Mouse (Mus musculus): ENCODE measurements around the gene Ggct. TPM values are rescaled to one million over a fixed set of nuclear protein-coding genes. Genes with fewer than 3 reads are reported as not detected.

The Ggct gene
- polyA plus RNA-seq, 1 experiment from 2014 or later, result 9.9 TPM

GRCm38 (mm10) chr6:55018417-55018816, 25.7 kb upstream of the Ggct start:
- Histone ChIP-seq H3K4me2 (ENCODE audit: low read length) (no peak overlapping the region), H3K9ac (ENCODE audit: low read length) (no peak overlapping the region), H3K36me3 (ENCODE audit: control insufficient read depth, insufficient read depth, low read length) (no peaks in the 10 kb centered on the region), H3K4me3 (ENCODE audit: low read depth, low read length) (no peak overlapping the region), H3K9me3 (ENCODE audit: control insufficient read depth, low read length) (no peaks in the 10 kb centered on the region), H3K27ac (ENCODE audit: low read depth) (no peak overlapping the region), H3K4me1 (replicated peaks; ENCODE audit: control insufficient read depth, insufficient read depth, low read length) (no peaks in the 10 kb centered on the region), H3K27me3 (replicated peaks; ENCODE audit: control insufficient read depth, insufficient read depth, low read length) (no peaks in the 10 kb centered on the region)
- DNase-seq (ENCODE audit: low spot score) (no peak), ATAC-seq (replicated peaks; ENCODE audit: low FRiP score, low TSS enrichment, low read depth) (no peak)
- WGBS, result 50% methylated on average over 2 of the region's 2 CpGs

- Histone ChIP-seq H3K27me3 (replicated peaks; ENCODE audit: control insufficient read depth, insufficient read depth, low read length) (no peaks in the 10 kb centered on the region), H3K9ac (ENCODE audit: low read length) (no peak overlapping the region), H3K9me3 (ENCODE audit: control insufficient read depth, low read length) (no peaks in the 10 kb centered on the region), H3K4me3 (ENCODE audit: low read depth, low read length) (no peak overlapping the region), H3K27ac (ENCODE audit: low read depth) (no peak overlapping the region), H3K36me3 (ENCODE audit: control insufficient read depth, insufficient read depth, low read length) (no peaks in the 10 kb centered on the region), H3K4me1 (replicated peaks; ENCODE audit: control insufficient read depth, insufficient read depth, low read length) (no peaks in the 10 kb centered on the region), H3K4me2 (ENCODE audit: low read length) (peak overlapping the region; percentile 1; the same call in 1 of the 2 replicates)
- DNase-seq (ENCODE audit: low spot score), result peak; percentile 78
- WGBS, result 25% methylated on average over 15 of the region's 15 CpGs
- ATAC-seq (replicated peaks; ENCODE audit: low FRiP score, low TSS enrichment, low read depth), result peak; percentile 64; the same call in 1 of the 2 replicates
Measured at GRCm38 (mm10) chr6:55016710-55017583, 24.2 kb upstream of the Ggct start.

- no peaks in the 10 kb centered on the region for H3K9me3 ChIP-seq (ENCODE audit: control insufficient read depth, low read length)
- H3K4me2 ChIP-seq (ENCODE audit: low read length), result no peak overlapping the region
- ATAC-seq (replicated peaks; ENCODE audit: low FRiP score, low TSS enrichment, low read depth) (peak; percentile 68), DNase-seq (ENCODE audit: low spot score) (no peak)
- H3K4me1 ChIP-seq (replicated peaks; ENCODE audit: control insufficient read depth, insufficient read depth, low read length), result no peaks in the 10 kb centered on the region
- H3K36me3 ChIP-seq (ENCODE audit: control insufficient read depth, insufficient read depth, low read length), result no peaks in the 10 kb centered on the region
- H3K4me3 ChIP-seq (ENCODE audit: low read depth, low read length), result no peak overlapping the region
- no peak overlapping the region for H3K9ac ChIP-seq (ENCODE audit: low read length)
- no peaks in the 10 kb centered on the region for H3K27me3 ChIP-seq (replicated peaks; ENCODE audit: control insufficient read depth, insufficient read depth, low read length)
- H3K27ac ChIP-seq (ENCODE audit: low read depth), result no peak overlapping the region
- 12% methylated on average over 5 of the region's 5 CpGs for WGBS
Measured at GRCm38 (mm10) chr6:55016236-55016635, 23.5 kb upstream of the Ggct start.

DNA sequence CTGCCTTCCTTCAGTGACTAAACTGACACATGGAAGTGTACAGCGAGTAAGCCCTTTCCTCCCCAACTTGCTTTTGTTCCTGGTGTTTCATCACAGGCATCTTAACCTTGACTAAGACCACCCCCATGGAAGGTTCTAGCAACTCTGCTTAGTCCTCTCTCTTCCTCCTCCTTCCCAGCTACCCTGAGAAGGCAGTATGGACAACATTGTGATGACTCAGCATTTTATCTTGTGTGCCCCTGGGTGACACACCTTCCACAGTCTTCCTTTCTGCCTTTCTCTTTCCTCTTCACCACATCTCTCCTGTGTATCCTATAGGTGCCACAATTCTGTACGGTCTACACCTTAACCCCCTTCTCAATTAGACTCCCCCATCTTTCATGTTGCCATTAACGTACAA, 21.4 kb upstream of the Ggct start:
- 92% methylated on average over 3 of the region's 3 CpGs for WGBS
- Histone ChIP-seq H3K4me2 (ENCODE audit: low read length) (no peak overlapping the region), H3K27ac (ENCODE audit: low read depth) (no peak overlapping the region), H3K4me1 (replicated peaks; ENCODE audit: control insufficient read depth, insufficient read depth, low read length) (no peaks in the 10 kb centered on the region), H3K9me3 (ENCODE audit: control insufficient read depth, low read length) (no peaks in the 10 kb centered on the region), H3K4me3 (ENCODE audit: low read depth, low read length) (no peak overlapping the region), H3K9ac (ENCODE audit: low read length) (no peak overlapping the region), H3K27me3 (replicated peaks; ENCODE audit: control insufficient read depth, insufficient read depth, low read length) (no peaks in the 10 kb centered on the region), H3K36me3 (ENCODE audit: control insufficient read depth, insufficient read depth, low read length) (no peaks in the 10 kb centered on the region)
- DNase-seq (ENCODE audit: low spot score) (no peak), ATAC-seq (replicated peaks; ENCODE audit: low FRiP score, low TSS enrichment, low read depth) (no peak)

DNA sequence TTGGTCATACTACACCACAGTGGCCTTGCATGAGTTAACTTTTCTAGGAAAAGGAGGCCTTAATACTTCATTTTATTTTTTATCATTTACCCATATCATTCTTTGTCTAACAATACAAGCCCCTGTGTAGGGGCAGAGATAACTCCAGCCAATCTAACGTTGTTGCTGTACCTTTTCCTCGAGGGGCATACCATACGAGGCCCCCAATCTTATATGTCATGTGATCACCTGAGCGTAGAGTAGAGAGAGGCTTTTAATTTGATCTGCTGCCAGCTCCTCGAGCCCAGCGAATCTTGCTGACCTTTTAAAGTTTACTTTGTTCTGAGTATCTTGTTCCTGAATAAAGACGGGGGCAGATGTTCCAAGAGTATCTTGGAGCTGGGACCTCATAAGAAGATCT, 19.8 kb upstream of the Ggct start:
- no peaks in the 10 kb centered on the region for H3K4me1 ChIP-seq (replicated peaks; ENCODE audit: control insufficient read depth, insufficient read depth, low read length)
- H3K9me3 ChIP-seq (ENCODE audit: control insufficient read depth, low read length), result no peaks in the 10 kb centered on the region
- H3K4me2 ChIP-seq (ENCODE audit: low read length), result no peak overlapping the region
- no peaks in the 10 kb centered on the region for H3K36me3 ChIP-seq (ENCODE audit: control insufficient read depth, insufficient read depth, low read length)
- no peak overlapping the region for H3K27ac ChIP-seq (ENCODE audit: low read depth)
- 69% methylated on average over 7 of the region's 7 CpGs for WGBS
- ATAC-seq (replicated peaks; ENCODE audit: low FRiP score, low TSS enrichment, low read depth) (no peak), DNase-seq (ENCODE audit: low spot score) (no peak)
- no peak overlapping the region for H3K4me3 ChIP-seq (ENCODE audit: low read depth, low read length)
- H3K9ac ChIP-seq (ENCODE audit: low read length), result no peak overlapping the region
- no peaks in the 10 kb centered on the region for H3K27me3 ChIP-seq (replicated peaks; ENCODE audit: control insufficient read depth, insufficient read depth, low read length)

DNA sequence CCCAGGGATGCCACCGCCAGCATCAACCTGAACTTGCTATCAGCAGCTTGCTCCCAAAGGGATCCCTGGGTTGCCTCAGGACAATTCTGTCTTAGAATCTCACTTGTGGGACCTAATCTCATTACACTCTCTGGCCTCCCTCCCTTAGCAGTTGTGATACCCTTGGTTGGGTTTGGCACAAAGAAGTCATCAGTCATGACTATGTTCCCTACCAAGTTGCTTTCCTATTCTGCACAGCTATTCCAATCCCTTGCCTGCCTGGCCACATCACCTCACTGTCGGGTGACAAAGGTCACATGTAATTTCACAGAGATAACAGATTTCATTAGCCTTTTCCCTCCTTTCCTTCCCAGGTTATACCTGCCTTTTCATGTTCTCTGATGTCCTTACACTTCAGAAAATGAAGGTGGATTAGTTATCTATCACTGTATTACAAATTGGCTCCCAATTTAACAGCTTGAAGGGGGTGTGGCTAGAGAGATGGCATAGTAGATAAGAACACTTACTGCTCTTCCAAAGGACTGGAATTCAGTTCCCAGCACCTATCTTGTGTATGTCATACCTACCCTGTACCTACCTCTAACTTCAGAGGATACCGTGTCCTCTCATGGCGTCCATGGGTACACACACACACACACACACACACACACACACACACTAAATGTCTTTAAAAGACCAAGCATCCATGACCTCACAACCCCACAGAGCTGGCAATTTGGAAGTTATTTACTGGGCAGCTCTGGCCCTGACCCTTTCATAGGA, 17.8 kb upstream of the Ggct start:
- H3K27ac ChIP-seq (ENCODE audit: low read depth), result no peak overlapping the region
- no peaks in the 10 kb centered on the region for H3K36me3 ChIP-seq (ENCODE audit: control insufficient read depth, insufficient read depth, low read length)
- no peak overlapping the region for H3K4me2 ChIP-seq (ENCODE audit: low read length)
- H3K9ac ChIP-seq (ENCODE audit: low read length), result no peak overlapping the region
- H3K4me1 ChIP-seq (replicated peaks; ENCODE audit: control insufficient read depth, insufficient read depth, low read length), result no peaks in the 10 kb centered on the region
- DNase-seq (ENCODE audit: low spot score), result no peak
- 71% methylated on average over 4 of the region's 4 CpGs for WGBS
- H3K9me3 ChIP-seq (ENCODE audit: control insufficient read depth, low read length), result no peaks in the 10 kb centered on the region
- ATAC-seq (replicated peaks; ENCODE audit: low FRiP score, low TSS enrichment, low read depth), result 0 out of 2 replicates have a peak, but pooled peaks have one; percentile 36
- no peaks in the 10 kb centered on the region for H3K27me3 ChIP-seq (replicated peaks; ENCODE audit: control insufficient read depth, insufficient read depth, low read length)
- H3K4me3 ChIP-seq (ENCODE audit: low read depth, low read length), result no peak overlapping the region

GRCm38 (mm10) chr6:55009391-55010230, 16.9 kb upstream of the Ggct start:
- 34% methylated on average over 16 of the region's 16 CpGs for WGBS
- no peak overlapping the region for H3K9ac ChIP-seq (ENCODE audit: low read length)
- DNase-seq (ENCODE audit: low spot score) (peak; percentile 68), ATAC-seq (replicated peaks; ENCODE audit: low FRiP score, low TSS enrichment, low read depth) (peak; percentile 64; the same call in 1 of the 2 replicates)
- no peaks in the 10 kb centered on the region for H3K4me1 ChIP-seq (replicated peaks; ENCODE audit: control insufficient read depth, insufficient read depth, low read length)
- H3K9me3 ChIP-seq (ENCODE audit: control insufficient read depth, low read length), result no peaks in the 10 kb centered on the region
- H3K4me3 ChIP-seq (ENCODE audit: low read depth, low read length), result no peak overlapping the region
- H3K4me2 ChIP-seq (ENCODE audit: low read length), result no peak overlapping the region
- H3K36me3 ChIP-seq (ENCODE audit: control insufficient read depth, insufficient read depth, low read length), result no peaks in the 10 kb centered on the region
- H3K27me3 ChIP-seq (replicated peaks; ENCODE audit: control insufficient read depth, insufficient read depth, low read length), result no peaks in the 10 kb centered on the region
- peak overlapping the region; percentile 36; the same call in 1 of the 2 replicates for H3K27ac ChIP-seq (ENCODE audit: low read depth)

DNA sequence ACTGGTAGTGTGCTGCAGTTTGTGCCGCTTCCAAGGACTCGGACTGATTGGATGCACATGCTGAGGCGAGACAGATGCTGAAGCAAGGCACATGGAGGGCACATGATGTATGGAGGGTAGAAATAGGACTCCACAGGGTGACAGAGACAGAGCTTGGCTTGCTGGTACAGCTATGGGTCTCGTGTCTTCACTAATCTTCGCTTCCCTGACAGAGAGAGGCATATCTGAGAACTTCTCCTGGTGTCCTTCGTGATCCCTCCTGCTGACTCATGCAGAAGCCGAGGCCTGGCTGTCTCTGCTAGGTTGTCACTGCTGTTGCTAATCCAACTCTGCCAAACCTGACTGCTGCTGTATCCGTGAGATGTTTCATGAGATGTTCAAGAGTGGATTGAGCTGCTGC, 15.7 kb upstream of the Ggct start:
- Histone ChIP-seq H3K4me2 (ENCODE audit: low read length) (no peak overlapping the region), H3K27me3 (replicated peaks; ENCODE audit: control insufficient read depth, insufficient read depth, low read length) (no peaks in the 10 kb centered on the region), H3K9ac (ENCODE audit: low read length) (no peak overlapping the region), H3K4me1 (replicated peaks; ENCODE audit: control insufficient read depth, insufficient read depth, low read length) (no peaks in the 10 kb centered on the region), H3K9me3 (ENCODE audit: control insufficient read depth, low read length) (no peaks in the 10 kb centered on the region), H3K27ac (ENCODE audit: low read depth) (no peak overlapping the region), H3K36me3 (ENCODE audit: control insufficient read depth, insufficient read depth, low read length) (no peaks in the 10 kb centered on the region), H3K4me3 (ENCODE audit: low read depth, low read length) (no peak overlapping the region)
- ATAC-seq (replicated peaks; ENCODE audit: low FRiP score, low TSS enrichment, low read depth), result no peak
- WGBS, result 85% methylated on average over 8 of the region's 8 CpGs
- no peak for DNase-seq (ENCODE audit: low spot score)
